Mouse (Mus musculus) lung, embryonic 14.5 days (tissue): ENCODE measurements around the gene Car5a. TPM values are rescaled to one million over a fixed set of nuclear protein-coding genes. Genes with fewer than 3 reads are reported as not detected.
A peak's percentile ranks its signal among the peaks of the same experiment; 100 is the strongest.

ENCODE experiments used
- ATAC-seq: fragments of 200-750 bp; cut with Nextera tagmentation; 2 replicates; pipeline ENCODE4 v1.8.0; 2017; ENCODE audit warnings: mild to moderate bottlenecking, moderate TSS enrichment, moderate library complexity; ENCODE audit not compliant: insufficient read depth
- DNase-seq: peaks from one replicate; pipeline ENCODE4 v3.0.0-alpha.2; 2015
- H3K27ac ChIP-seq: fragments of 300-500 bp; sonication (generic); 2 replicates; pipeline ENCODE4 v1.5.1; 2014; ENCODE audit warnings: low read depth, mild to moderate bottlenecking, moderate library complexity
- H3K27me3 ChIP-seq: fragments of 300-500 bp; sonication (generic); 2 replicates; pipeline ENCODE4 v1.6.1; 2014; ENCODE audit warnings: low read length, control low read depth; ENCODE audit not compliant: insufficient read depth
- H3K36me3 ChIP-seq: fragments of 300-500 bp; sonication (generic); 2 replicates; pipeline ENCODE4 v1.6.1; 2014; ENCODE audit warnings: control low read depth; ENCODE audit not compliant: insufficient read depth
- H3K4me1 ChIP-seq: fragments of 300-500 bp; sonication (generic); 2 replicates; pipeline ENCODE4 v1.6.1; 2014; ENCODE audit warnings: antibody characterized with exemption, control low read depth; ENCODE audit not compliant: insufficient read depth
- H3K4me2 ChIP-seq: fragments of 300-500 bp; sonication (generic); 2 replicates; pipeline ENCODE4 v1.6.1; 2014; ENCODE audit warnings: mild to moderate bottlenecking
- H3K4me3 ChIP-seq: fragments of 300-500 bp; sonication (generic); 2 replicates; pipeline ENCODE4 v1.5.1; 2014; ENCODE audit warnings: low read depth, low read length
- H3K9ac ChIP-seq: fragments of 300-500 bp; sonication (generic); 2 replicates; pipeline ENCODE4 v1.6.1; 2014
- H3K9me3 ChIP-seq: fragments of 300-500 bp; sonication (generic); 2 replicates; pipeline ENCODE4 v1.6.1; 2016; ENCODE audit warnings: low read depth, low read length, control low read depth
- CTCF ChIP-seq: IDR thresholded peaks from 2 replicates; pipeline ENCODE4 v1.5.1; 2016; ENCODE audit warnings: antibody characterized with exemption, low read depth
- WGBS: fragments of 180-500 bp; shearing (Covaris S2); extraction: QIAGEN DNeasy Blood & Tissue Kit; methylation state at CpG from one replicate; pipeline ENCODE4 v1.1.7; 2014; 5-methylcytosine and 5-hydroxymethylcytosine counted together
- polyA plus RNA-seq: library from polyadenylated mRNA; unstranded; fragments of >200 nt; fragmentation: Nextera tagmentation; extraction: Ambion mirVana; gene quantifications from 2 replicates; pipeline ENCODE4 v1.2.1, GENCODE M21; 2014

The Car5a gene
- polyA plus RNA-seq, 1 experiment from 2014 or later = not detected

GRCm38 (mm10) chr8:121955825-121956500 is 11.3 kb upstream of the Car5a start:
- H3K4me2 ChIP-seq = no peak overlapping the region
- DNase-seq = no peak
- no peak overlapping the region for H3K9ac ChIP-seq
- H3K36me3 ChIP-seq = peaks cover 42% of the 10 kb centered on the region
- peaks cover 12% of the 10 kb centered on the region; the same call in 1 of the 2 replicates for H3K4me1 ChIP-seq
- no peak for ATAC-seq
- 59% methylated on average over 1 of the region's 1 CpGs for WGBS
- no peak overlapping the region for H3K27ac ChIP-seq
- no peak overlapping the region for H3K4me3 ChIP-seq
- no peaks in the 10 kb centered on the region for H3K9me3 ChIP-seq
- TF ChIP-seq CTCF = no peak
- H3K27me3 ChIP-seq = no peaks in the 10 kb centered on the region

- no peaks in the 10 kb centered on the region for H3K27me3 ChIP-seq
- peaks cover 42% of the 10 kb centered on the region for H3K36me3 ChIP-seq
- H3K9me3 ChIP-seq = no peaks in the 10 kb centered on the region
- ATAC-seq (no peak), DNase-seq (no peak)
- no peak for TF ChIP-seq CTCF
- H3K27ac ChIP-seq = no peak overlapping the region
- no peak overlapping the region for H3K4me3 ChIP-seq
- no peak overlapping the region for H3K9ac ChIP-seq
- peaks cover 12% of the 10 kb centered on the region; the same call in 1 of the 2 replicates for H3K4me1 ChIP-seq
- WGBS = 51% methylated on average over 10 of the region's 10 CpGs
- no peak overlapping the region for H3K4me2 ChIP-seq
These were observed 10.4 kb upstream of the Car5a start for GRCm38 (mm10) chr8:121954981-121955555.

GRCm38 (mm10) chr8:121953821-121954545 is 9.3 kb upstream of the Car5a start:
- H3K4me1 ChIP-seq = peaks cover 12% of the 10 kb centered on the region; the same call in 1 of the 2 replicates

GRCm38 (mm10) chr8:121952800-121953199 is 8.1 kb upstream of the Car5a start:
- Histone ChIP-seq H3K9ac (no peak overlapping the region), H3K4me3 (no peak overlapping the region; the same call in 1 of the 2 replicates), H3K4me1 (peaks cover 20% of the 10 kb centered on the region), H3K27ac (no peak overlapping the region), H3K36me3 (peaks cover 42% of the 10 kb centered on the region), H3K4me2 (peak overlapping the region; percentile 80), H3K9me3 (no peaks in the 10 kb centered on the region), H3K27me3 (no peaks in the 10 kb centered on the region)
- no peak for TF ChIP-seq CTCF
- no peak for DNase-seq
- 89% methylated on average over 7 of the region's 7 CpGs for WGBS
- ATAC-seq = no peak

More at GRCm38 (mm10) chr8:121953821-121954545, 9.3 kb upstream of the Car5a start:
- Histone ChIP-seq H3K9ac (no peak overlapping the region), H3K4me2 (no peak overlapping the region), H3K27ac (no peak overlapping the region), H3K36me3 (peaks cover 42% of the 10 kb centered on the region), H3K9me3 (no peaks in the 10 kb centered on the region), H3K27me3 (no peaks in the 10 kb centered on the region), H3K4me3 (no peak overlapping the region)
- no peak for ATAC-seq
- TF ChIP-seq CTCF = no peak
- 69% methylated on average over 3 of the region's 3 CpGs for WGBS
- no peak for DNase-seq

- TF ChIP-seq CTCF = no peak
- no peaks in the 10 kb centered on the region for H3K27me3 ChIP-seq
- H3K9ac ChIP-seq = peak overlapping the region; percentile 3; the same call in 1 of the 2 replicates
- no peak overlapping the region for H3K27ac ChIP-seq
- H3K4me1 ChIP-seq = peaks cover 24% of the 10 kb centered on the region
- peak overlapping the region; percentile 95 for H3K4me3 ChIP-seq
- H3K4me2 ChIP-seq = peak overlapping the region; percentile 80
- no peak for DNase-seq
- peaks cover 42% of the 10 kb centered on the region for H3K36me3 ChIP-seq
- H3K9me3 ChIP-seq = no peaks in the 10 kb centered on the region
- no peak for ATAC-seq
These were observed 7.4 kb upstream of the Car5a start for GRCm38 (mm10) chr8:121952122-121952521.

GRCm38 (mm10) chr8:121951656-121952009 is 6.9 kb upstream of the Car5a start:
- 21% methylated on average over 7 of the region's 7 CpGs for WGBS
- peak overlapping the region; percentile 96; the same call in 1 of the 2 replicates for H3K27ac ChIP-seq
- H3K9ac ChIP-seq = peak overlapping the region; percentile 98
- ATAC-seq (no peak), DNase-seq (no peak)
- no peaks in the 10 kb centered on the region for H3K27me3 ChIP-seq
- peaks cover 26% of the 10 kb centered on the region for H3K4me1 ChIP-seq
- H3K36me3 ChIP-seq = peaks cover 42% of the 10 kb centered on the region
- H3K4me3 ChIP-seq = peak overlapping the region; percentile 95
- H3K4me2 ChIP-seq = peak overlapping the region; percentile 80
- no peak for TF ChIP-seq CTCF
- H3K9me3 ChIP-seq = no peaks in the 10 kb centered on the region
